Comparison of ENCODE assay signal across 10 mouse cellular contexts in the genomic region with DNA sequence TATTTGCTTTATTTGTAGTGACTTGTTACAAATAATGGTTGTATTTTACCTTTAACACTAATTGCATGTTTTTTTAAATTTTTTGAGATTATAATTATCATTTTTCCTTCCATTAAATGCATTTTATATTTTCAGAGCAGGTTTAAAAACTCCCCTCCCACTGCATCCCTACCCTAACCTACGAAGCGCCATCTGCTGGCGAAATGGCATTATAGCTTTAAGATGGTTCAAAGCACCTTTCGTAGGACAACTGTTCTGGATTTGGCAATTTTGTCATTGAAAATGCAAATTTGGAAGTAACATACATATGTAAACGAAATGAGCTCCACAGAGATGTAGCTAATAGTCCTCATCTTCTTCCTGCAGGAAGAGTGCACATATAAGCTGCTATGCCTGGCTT. TPM values are rescaled to one million over a fixed set of nuclear protein-coding genes. Genes with fewer than 3 reads are reported as not detected.
DNase-seq lines count a peak whose midpoint lies in the region; ATAC-seq and TF ChIP-seq lines count a peak whose summit lies in the region.
"Had no signal": no experiment of that assay in that cellular context is flagged by ENCODE, and none has a peak within 500 bp of the region (broad histone marks: within the 10 kb centered on the region; RNA-seq: fewer than 3 reads in every experiment).

No protein-coding gene starts in this region.

- no peaks in the 10 kb centered on the region for H3K27me3 ChIP-seq in hindbrain, embryonic 10.5 days (ENCODE audit: insufficient read depth, poor library complexity, severe bottlenecking)
- no peaks in the 10 kb centered on the region for H3K27me3 ChIP-seq in hindbrain, embryonic 13.5 days
- no peaks in the 10 kb centered on the region for H3K27me3 ChIP-seq in thymus, adult 2 months (ENCODE audit: control insufficient read depth, insufficient read depth, low read length)
- H3K27me3 ChIP-seq: embryonic facial prominence, embryonic 15.5 days had no signal

- no peak overlapping the region for H3K9ac ChIP-seq in hindbrain, embryonic 13.5 days
- H3K9ac ChIP-seq: embryonic facial prominence, embryonic 15.5 days had no signal

- H3K36me3 ChIP-seq in hindbrain, embryonic 10.5 days, result no peaks in the 10 kb centered on the region
- no peaks in the 10 kb centered on the region for H3K36me3 ChIP-seq in hindbrain, embryonic 13.5 days
- no peaks in the 10 kb centered on the region for H3K36me3 ChIP-seq in thymus, adult 2 months (ENCODE audit: control insufficient read depth, insufficient read depth, low read length)
- H3K36me3 ChIP-seq: embryonic facial prominence, embryonic 15.5 days had no signal

- no peak overlapping the region for H3K4me2 ChIP-seq in hindbrain, embryonic 13.5 days
- H3K4me2 ChIP-seq: embryonic facial prominence, embryonic 15.5 days had no signal

- peaks cover 6% of the 10 kb centered on the region for H3K4me1 ChIP-seq in hindbrain, embryonic 10.5 days (replicated peaks)
- H3K4me1 ChIP-seq in hindbrain, embryonic 13.5 days (replicated peaks), result peaks cover under 1% of the 10 kb centered on the region; the same call in 1 of the 2 replicates
- no peaks in the 10 kb centered on the region for H3K4me1 ChIP-seq in thymus, adult 2 months (replicated peaks; ENCODE audit: control insufficient read depth, insufficient read depth, low read length)

- peak; percentile 26 for DNase-seq in hindbrain, embryonic 10.5 days (ENCODE audit: low spot score)
- peak; percentile 35 for DNase-seq in thymus, adult 2 months
- no peak for DNase-seq in thymus, adult 18-20 months
- DNase-seq in brain, embryonic 14.5 days (ENCODE audit: low read depth), result peak; percentile 69
- DNase-seq in heart, postnatal 4 days, result peak; percentile 72
- no peak for DNase-seq in ovary, postnatal 10 days (ENCODE audit: low spot score)

- no peak overlapping the region for H3K27ac ChIP-seq in hindbrain, embryonic 10.5 days
- no peak overlapping the region for H3K27ac ChIP-seq in hindbrain, embryonic 13.5 days
- H3K27ac ChIP-seq in thymus, adult 2 months (ENCODE audit: control insufficient read depth, insufficient read depth, low read length), result no peak overlapping the region
- H3K27ac ChIP-seq: embryonic facial prominence, embryonic 15.5 days had no signal

- ATAC-seq in hindbrain, embryonic 13.5 days (ENCODE audit: low FRiP score), result no peak
- ATAC-seq in megakaryocyte progenitor cell, adult 5-6 weeks (replicated peaks; ENCODE audit: poor library complexity), result peak; percentile 75

- no peak for TF ChIP-seq POLR2A in thymus, adult 2 months (IDR thresholded peaks at IDR 0.05; ENCODE audit: control insufficient read depth, extremely low read depth, insufficient read depth, low read length, poor library complexity)
- no peak for TF ChIP-seq POLR2A in brain, embryonic 14.5 days (IDR thresholded peaks at IDR 0.05; ENCODE audit: borderline replicate concordance, extremely low read depth, insufficient read depth, insufficient read length, poor library complexity, severe bottlenecking)

- no peak for TF ChIP-seq CTCF in thymus, adult 2 months (IDR thresholded peaks at IDR 0.05; ENCODE audit: borderline replicate concordance, control insufficient read depth, extremely low read depth, insufficient read depth, low read length, poor library complexity)
- TF ChIP-seq CTCF in brain, embryonic 14.5 days (IDR thresholded peaks at IDR 0.05; ENCODE audit: borderline replicate concordance, extremely low read depth, insufficient read depth, insufficient read length), result peak; percentile 78; the same call in 1 of the 2 replicates

- H3K4me3 ChIP-seq in hindbrain, embryonic 10.5 days, result no peak overlapping the region
- no peak overlapping the region for H3K4me3 ChIP-seq in hindbrain, embryonic 13.5 days
- no peak overlapping the region for H3K4me3 ChIP-seq in thymus, adult 2 months (ENCODE audit: control insufficient read depth, insufficient read depth, low read length)
- H3K4me3 ChIP-seq: embryonic facial prominence, embryonic 15.5 days had no signal

- no peaks in the 10 kb centered on the region for H3K9me3 ChIP-seq in hindbrain, embryonic 10.5 days
- no peaks in the 10 kb centered on the region for H3K9me3 ChIP-seq in hindbrain, embryonic 13.5 days
- H3K9me3 ChIP-seq: embryonic facial prominence, embryonic 15.5 days had no signal

- 13% methylated on average over 5 of the region's 5 CpGs for WGBS in hindbrain, embryonic 10.5 days
- WGBS in hindbrain, embryonic 13.5 days, result 9% methylated on average over 5 of the region's 5 CpGs
- WGBS in thymus, adult 2 months, result 16% methylated on average over 5 of the region's 5 CpGs

RNA-seq across cellular contexts. Expression of a gene that starts 5.9 kb away (rescaled TPM):
- 56.1 and 72.2 TPM in 2 replicates for polyA plus RNA-seq in hindbrain, embryonic 10.5 days (2016; fragmentation: Nextera tagmentation; extraction: Ambion mirVana)
- 31.5 and 46.3 TPM in 2 replicates for polyA plus RNA-seq in hindbrain, embryonic 13.5 days (2015; fragmentation: Nextera tagmentation; extraction: Ambion mirVana)
- 17.1 and 21.0 TPM in 2 replicates for polyA plus RNA-seq in thymus, adult 2 months (2012; rRNA removed)
- polyA plus RNA-seq in brain, embryonic 14.5 days (2012; rRNA removed), result 11.1 and 11.7 TPM in 2 replicates
- total RNA-seq in heart, postnatal 4 days (2021), result 10 to 100 TPM; 28.9 to 31.2 TPM
- 44.8 and 49.6 TPM in 2 replicates for total RNA-seq in megakaryocyte progenitor cell, adult 5-6 weeks (2015)
- total RNA-seq in megakaryocyte progenitor cell, adult 5-6 weeks (2017), result 31.0 and 34.5 TPM in 2 replicates

RNA-seq across cellular contexts. Expression of a gene that starts 18.6 kb away (rescaled TPM):
- polyA plus RNA-seq in hindbrain, embryonic 10.5 days (2016; fragmentation: Nextera tagmentation; extraction: Ambion mirVana), result 40.6 and 47.1 TPM in 2 replicates
- 46.3 and 47.0 TPM in 2 replicates for polyA plus RNA-seq in hindbrain, embryonic 13.5 days (2015; fragmentation: Nextera tagmentation; extraction: Ambion mirVana)
- 44.6 and 46.2 TPM in 2 replicates for polyA plus RNA-seq in thymus, adult 2 months (2012; rRNA removed)
- polyA plus RNA-seq in brain, embryonic 14.5 days (2012; rRNA removed), result 57.8 and 60.0 TPM in 2 replicates
- total RNA-seq in heart, postnatal 4 days (2021), result 10 to 100 TPM; 50.8 to 52.6 TPM
- 33.7 and 42.3 TPM in 2 replicates for total RNA-seq in megakaryocyte progenitor cell, adult 5-6 weeks (2015)
- total RNA-seq in megakaryocyte progenitor cell, adult 5-6 weeks (2017), result 35.7 and 37.0 TPM in 2 replicates

RNA-seq across cellular contexts. Expression of a gene that starts 19.1 kb away (rescaled TPM):
- not detected in 2 replicates for polyA plus RNA-seq in hindbrain, embryonic 10.5 days (2016; fragmentation: Nextera tagmentation; extraction: Ambion mirVana)
- polyA plus RNA-seq in hindbrain, embryonic 13.5 days (2015; fragmentation: Nextera tagmentation; extraction: Ambion mirVana), result not detected in 2 replicates
- 0.26 TPM in 1 of 2 replicates, not detected in the other for polyA plus RNA-seq in thymus, adult 2 months (2012; rRNA removed)
- not detected in 2 replicates for polyA plus RNA-seq in brain, embryonic 14.5 days (2012; rRNA removed)
- total RNA-seq in heart, postnatal 4 days (2021), result not detected
- total RNA-seq in megakaryocyte progenitor cell, adult 5-6 weeks (2015), result not detected in 2 replicates
- total RNA-seq in megakaryocyte progenitor cell, adult 5-6 weeks (2017), result not detected in 2 replicates
- total RNA-seq: left cerebral cortex, postnatal 14 days had no signal
- polyA plus RNA-seq: embryonic facial prominence, embryonic 15.5 days had no signal

RNA-seq across cellular contexts. Expression of a gene that starts 39.2 kb away (rescaled TPM):
- polyA plus RNA-seq in hindbrain, embryonic 10.5 days (2016; fragmentation: Nextera tagmentation; extraction: Ambion mirVana), result 0.10 and 0.16 TPM in 2 replicates
- 0.12 and 0.19 TPM in 2 replicates for polyA plus RNA-seq in hindbrain, embryonic 13.5 days (2015; fragmentation: Nextera tagmentation; extraction: Ambion mirVana)
- polyA plus RNA-seq in thymus, adult 2 months (2012; rRNA removed), result 0.09 TPM in 1 of 2 replicates, not detected in the other
- not detected in 2 replicates for polyA plus RNA-seq in brain, embryonic 14.5 days (2012; rRNA removed)
- not detected for total RNA-seq in heart, postnatal 4 days (2021)
- not detected in 2 replicates for total RNA-seq in megakaryocyte progenitor cell, adult 5-6 weeks (2015)
- total RNA-seq in megakaryocyte progenitor cell, adult 5-6 weeks (2017), result not detected in 2 replicates
- total RNA-seq: left cerebral cortex, postnatal 14 days had no signal

Comparison
In these comparisons a context has a peak if more than half of its experiments do, and no peak if none do; other contexts are left out.
1. DNase-seq: peak in hindbrain, embryonic 10.5 days (single experiment), thymus, adult 2 months (single experiment), brain, embryonic 14.5 days (single experiment) and heart, postnatal 4 days (single experiment); none in thymus, adult 18-20 months (0 of 2) and ovary, postnatal 10 days (single experiment).